Mouse (Mus musculus): Measurements from ENCODE around the gene Pla2g2c.

Gene Pla2g2c

DNA sequence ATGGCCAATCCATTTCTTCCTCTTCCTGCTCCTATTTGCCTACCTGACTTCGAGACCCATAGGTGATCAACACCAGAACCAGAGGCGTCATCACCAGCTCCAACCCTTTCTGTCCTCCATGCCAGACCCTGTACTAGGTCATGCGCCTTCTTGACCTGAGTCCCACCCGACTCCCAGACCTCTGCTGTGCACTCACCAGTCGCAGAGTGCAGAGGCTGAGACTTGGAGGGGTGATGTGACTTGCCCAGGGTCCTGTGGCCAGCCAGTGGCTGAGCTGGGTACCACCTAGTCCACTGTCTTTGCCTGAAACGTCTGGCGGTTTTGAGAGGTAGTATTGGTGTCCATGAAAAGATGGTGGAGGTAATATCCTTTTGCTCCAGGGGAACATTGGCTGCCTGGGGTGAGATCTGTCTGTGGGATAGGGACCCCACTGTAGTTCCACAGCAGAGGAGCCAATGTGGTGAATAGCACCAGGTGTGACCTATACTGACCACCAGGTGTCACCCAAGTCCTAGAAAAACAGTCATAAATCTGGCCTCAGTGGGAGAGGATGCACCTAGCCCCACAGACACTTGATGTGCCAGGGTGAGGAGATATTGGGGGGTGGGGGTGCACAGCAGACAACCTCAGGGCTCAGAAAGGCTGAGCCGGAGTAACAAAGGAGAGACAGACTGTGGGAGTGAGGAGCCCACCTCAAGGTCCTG is 23.9 kb downstream of the Pla2g2c start:
- peak in 1 of 2 experiments; percentile 78 for DNase-seq (ENCODE audit: low spot score in 2 of 2)

DNA sequence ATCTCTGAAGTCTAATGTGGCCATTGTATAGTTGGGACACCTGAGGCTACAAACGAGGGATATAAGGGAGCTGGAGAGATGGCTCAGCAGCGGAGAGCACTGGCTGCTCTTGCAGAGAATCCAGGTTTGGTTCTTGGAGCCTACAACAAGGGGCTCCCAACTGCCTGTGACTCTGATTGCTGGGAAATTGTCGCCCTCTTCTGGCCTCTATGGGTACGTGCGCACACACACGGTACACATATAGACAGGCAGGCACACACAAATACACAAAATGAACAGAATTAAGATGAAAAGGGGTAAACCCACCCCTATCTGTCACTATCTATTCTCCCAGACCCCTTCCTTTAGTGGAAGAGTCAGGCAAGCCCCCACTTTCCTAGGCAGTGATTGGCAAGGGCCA is 28.0 kb downstream of the Pla2g2c start:
- DNase-seq (ENCODE audit: low spot score in 2 of 2), result no peak

DNA sequence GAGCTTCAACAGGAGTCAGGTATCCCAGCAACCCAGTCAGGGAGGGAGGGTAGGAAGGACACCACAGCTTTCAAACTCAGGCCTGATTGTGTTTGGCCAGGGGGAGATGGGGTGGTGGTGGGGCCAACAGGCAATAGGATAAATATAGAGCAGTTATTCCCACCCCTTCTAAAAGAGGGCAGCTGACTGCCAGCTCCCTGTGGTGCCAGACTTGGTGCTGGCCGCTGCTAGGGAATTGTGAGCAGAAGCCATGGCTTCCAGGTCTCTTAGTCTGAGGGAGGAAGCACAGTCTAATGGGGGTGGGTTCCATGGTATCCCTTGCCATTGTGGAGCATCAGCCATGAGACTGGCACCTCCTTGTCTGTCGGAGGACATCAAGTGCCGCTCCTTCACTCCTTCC is 29.0 kb downstream of the Pla2g2c start:
- DNase-seq (ENCODE audit: low spot score in 2 of 2), result no peak

DNA sequence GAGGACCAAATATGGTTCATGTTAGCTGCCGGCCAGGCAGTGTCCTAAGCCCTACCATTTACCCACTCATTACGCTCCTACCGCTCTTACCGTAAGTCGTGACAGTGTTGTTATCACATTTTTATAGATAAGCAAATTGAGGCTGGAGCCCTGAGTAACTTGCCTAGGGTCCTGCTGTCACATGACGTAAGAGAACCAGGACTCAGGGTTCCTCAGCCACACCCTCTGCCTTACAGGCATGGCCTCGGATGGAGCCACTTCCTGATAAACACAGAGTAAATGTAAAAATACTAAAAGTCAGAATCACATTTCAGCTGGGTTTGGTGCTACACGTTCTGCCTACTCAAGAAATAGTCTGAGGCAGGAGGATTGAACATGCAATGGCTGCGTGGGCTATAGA is 29.8 kb downstream of the Pla2g2c start:
- DNase-seq (ENCODE audit: low spot score in 2 of 2), result no peak

DNA sequence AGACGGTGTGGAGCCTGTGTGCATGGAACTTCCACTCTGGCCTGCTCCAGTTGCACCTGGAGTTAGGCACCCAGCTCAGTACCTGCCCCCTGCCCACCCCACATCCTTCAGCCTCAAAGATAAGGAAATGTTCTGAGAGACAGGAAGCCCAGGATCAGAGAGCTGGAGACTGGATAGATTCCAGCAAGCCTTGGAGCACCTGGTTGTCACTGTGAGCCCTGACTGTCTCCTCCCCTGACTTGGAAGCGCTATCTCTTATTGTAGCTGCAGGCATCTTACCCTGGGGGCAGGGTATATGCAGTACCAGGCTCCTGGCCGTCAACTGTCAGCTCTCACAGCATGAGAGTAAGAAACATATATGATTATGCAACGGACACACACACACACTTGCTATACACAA is 30.8 kb downstream of the Pla2g2c start:
- no peak for DNase-seq (ENCODE audit: low spot score in 2 of 2)

DNA sequence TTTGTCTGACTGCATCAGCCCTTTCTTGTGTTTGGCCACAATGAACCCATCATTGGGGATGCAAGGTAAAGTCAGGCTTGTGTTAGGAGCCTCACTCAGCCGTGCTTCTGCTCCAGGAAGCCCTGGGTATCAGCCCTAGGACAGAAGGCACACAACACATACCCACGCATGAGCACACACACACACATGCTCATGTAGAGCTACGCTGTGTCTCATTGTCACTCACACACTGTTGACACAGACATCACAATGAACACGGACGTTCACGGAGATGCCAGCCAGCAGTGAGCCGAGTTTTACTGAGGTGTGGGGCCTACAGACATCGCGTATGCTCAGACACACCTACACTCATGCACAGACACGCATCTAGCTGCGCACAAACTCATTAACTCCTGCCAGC is 31.4 kb downstream of the Pla2g2c start:
- DNase-seq (ENCODE audit: low spot score in 2 of 2), result no peak

DNA sequence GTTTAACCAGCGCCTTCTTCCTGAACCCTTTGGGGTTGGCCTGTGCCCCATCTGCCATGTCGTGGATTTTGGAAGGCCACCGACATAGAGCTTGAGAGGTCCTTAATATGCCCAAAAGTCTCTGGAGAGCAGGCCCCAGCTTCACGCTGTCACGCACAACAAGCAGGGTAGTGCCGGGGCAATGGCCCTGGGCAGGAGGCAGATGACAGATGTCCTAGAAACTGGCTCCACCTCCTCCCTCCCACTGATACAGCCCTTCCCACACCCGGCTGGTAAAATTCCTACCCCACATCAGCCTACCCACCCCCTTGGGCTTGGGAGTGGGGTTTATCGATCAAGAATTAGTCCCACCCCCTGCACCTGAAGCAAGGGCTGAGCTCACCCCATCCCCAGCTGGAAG is 32.8 kb downstream of the Pla2g2c start, which contains the start of gene Pla2g2f:
Pla2g2f (minus strand) TSS at position 211 of the 400 bp plus-strand sequence.
- no peak for DNase-seq (ENCODE audit: low spot score in 2 of 2)

DNA sequence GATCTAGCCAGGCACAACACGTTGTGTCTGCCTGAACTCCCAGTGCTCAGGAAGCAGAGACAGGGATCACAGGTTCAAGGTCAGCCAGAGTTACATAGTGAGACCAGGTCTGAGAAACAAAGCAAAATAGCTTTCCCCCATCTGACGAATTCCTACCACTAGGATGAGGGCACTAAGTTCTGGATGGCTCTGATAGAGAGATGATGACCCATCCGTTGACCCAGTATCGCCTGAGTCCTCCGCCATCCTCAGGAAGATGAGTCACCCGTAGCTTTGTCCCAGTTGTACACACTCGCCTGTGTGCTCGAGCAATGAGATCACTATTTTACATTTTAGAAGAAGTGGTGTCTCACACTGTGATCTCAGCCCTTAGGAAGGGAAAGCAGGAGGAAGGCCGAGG is 37.7 kb downstream of the Pla2g2c start:
- DNase-seq (ENCODE audit: low spot score in 2 of 2), result no peak

DNA sequence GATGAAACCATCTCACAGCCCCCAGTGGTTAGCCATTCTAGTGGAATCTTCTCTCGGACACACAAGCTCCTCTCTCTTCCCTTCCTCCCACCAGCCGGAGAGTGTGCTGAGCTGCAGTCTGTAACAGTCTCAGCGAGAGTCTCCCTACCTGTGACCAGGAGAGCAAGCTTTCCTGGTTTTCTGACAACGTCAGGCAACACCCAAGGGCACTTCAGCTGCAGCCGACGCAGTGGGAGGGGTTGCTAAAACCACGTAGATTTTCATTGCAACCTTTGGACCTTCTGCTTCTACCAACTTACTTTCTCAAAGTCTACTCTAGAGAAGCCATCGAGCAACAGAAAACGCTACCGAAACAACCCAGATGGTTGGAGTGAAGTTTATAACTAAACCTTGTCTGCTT is 47.4 kb downstream of the Pla2g2c start:
- no peak for DNase-seq (ENCODE audit: low spot score in 2 of 2)

DNA sequence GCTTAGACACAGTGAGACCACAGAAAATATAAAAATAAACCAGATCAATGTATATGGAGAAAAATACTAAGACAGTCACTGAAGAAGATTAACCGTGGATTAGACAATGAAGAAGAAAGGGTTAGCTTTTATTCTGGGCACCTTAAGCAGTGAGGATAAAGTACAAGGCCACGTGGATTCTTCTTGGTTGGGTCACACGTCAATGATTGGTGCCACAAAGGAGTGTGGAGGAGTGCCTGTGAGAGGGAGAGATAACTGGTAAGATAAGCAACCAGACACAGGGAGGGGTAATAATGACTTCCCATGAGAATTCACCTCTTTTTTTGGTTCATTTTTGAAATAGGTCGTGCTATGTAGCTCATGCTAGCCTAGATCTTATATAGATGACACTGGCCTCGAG is 47.8 kb downstream of the Pla2g2c start:
- no peak for DNase-seq (ENCODE audit: low spot score in 2 of 2)

DNA sequence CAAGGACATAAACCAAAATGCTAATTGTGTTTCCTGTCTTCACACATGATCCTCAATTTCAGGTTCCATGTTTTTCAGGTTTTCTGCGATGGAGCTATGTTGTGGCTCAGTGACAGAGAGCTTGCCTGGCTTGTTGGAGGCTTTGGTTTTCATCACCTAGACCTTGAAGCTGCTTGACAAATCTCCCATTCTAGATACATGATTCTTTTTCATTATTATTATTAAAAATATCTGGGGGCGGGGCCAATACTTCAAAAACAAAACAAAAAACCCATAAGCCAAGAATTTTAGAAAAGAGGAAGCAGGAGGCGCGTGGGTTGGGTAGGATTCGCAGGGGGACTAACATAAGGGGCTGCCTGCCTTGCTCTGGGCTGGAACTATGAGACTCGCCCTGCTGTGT is 50.8 kb downstream of the Pla2g2c start, which contains the start of gene Pla2g2d:
Pla2g2d (plus strand) TSS at position 301 of the 400 bp plus-strand sequence.
- DNase-seq (ENCODE audit: low spot score in 2 of 2), result no peak

DNA sequence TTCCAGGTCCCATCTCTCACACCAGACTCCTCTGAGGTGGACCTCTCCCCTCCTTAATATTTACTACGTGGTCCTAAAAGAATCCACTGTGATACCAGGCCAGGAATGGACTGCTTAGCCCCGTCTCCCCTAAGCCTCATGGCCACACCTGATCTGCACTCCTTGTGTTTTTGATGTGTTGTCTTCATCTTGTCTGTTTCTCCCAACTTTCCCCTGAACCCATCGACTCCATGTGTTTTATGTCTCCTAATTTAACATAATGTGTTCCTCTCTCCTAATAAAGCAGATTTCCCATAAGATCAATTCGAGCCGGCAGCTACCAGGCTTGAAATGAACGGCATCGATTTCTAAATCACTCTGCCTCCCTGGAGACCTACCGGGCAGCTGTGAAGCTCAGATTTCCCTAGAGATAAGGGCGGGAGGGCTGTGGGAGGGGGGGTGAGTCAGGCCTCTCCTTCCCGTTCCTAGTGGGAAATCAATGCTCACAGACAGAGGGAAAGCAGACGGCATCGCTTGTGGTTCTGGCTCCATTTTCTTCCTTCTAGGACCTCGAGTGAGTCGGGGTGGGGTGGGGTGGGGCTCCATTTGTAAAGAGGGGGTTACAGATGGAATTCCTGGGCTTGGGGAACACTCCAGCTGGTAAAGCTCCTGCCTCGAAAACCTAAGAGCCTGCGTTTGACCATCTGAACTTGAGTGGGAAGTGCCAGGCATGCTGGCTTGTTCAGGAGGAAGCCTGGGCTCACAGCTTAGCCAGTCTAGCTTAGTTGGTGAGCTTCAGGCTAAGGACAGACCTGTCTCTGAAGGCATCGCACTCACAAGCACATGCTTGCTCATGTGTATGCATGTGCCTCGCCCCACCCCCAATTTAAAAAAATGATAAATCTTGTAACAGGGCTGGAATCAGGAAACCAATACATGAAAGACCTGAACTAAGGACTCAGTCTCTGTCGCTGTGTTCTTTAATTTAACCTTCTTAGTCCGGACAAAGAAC is 53.1 kb downstream of the Pla2g2c start:
- DNase-seq (ENCODE audit: low spot score in 2 of 2), result no peak

DNA sequence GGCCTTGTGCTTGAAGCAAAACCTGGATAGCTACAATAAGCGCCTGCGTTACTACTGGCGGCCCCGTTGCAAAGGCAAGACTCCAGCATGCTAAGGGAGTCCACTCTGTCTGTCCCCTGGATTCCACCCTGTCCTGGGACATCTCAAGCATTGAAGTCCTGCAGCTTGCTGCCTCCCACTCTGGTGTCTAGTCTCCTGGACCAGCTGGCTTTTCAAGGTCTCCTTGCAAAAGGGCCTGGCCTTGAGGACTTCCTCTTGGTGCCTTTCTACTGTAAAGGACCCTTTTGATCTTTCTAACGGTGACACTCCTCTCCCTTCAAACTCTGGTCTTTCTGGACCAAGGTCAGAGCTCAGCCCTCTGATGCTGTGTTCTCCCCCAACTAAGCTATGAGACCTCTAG is 55.7 kb downstream of the Pla2g2c start:
- no peak for DNase-seq (ENCODE audit: low spot score in 2 of 2)

DNA sequence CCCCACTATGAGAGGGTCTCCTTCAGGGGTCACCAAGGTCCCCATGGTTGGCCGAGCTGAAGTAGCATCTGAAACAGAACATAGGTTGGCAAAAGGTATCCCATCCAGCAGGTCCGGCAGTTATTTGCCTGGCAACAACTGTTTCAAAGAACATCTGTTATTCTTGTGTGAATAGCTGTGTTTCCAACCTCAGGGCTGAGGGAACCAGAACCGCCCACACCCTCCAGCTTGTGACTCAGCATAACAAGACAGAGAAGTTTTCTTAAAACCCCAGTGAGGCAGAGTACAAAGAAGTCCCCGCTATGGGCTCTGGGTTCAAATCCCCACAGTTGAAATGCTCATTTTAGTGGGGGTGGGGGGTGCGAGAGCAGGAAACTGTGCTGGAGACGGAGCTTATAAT is 57.5 kb downstream of the Pla2g2c start:
- DNase-seq (ENCODE audit: low spot score in 2 of 2), result peak; percentile 61 to 77

DNA sequence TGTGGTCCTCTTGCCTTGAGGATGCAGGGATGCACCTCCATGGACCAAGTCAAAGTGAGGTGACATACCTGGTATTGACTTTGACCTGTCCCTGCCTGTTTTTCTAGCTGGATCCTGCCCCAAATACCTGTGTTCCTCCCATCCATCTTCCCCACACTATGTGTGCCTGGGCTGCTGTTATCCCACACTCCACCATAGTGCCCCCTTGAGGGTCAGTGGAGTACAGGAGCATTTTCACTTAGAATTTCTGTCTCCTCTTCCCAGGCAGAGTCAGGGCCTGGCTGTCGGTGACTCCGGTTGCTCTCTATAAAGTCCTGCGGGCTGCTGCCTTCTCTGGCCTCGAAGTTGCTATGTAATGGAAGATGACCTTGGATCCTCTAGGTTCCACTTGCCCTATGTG is 61.1 kb downstream of the Pla2g2c start:
- DNase-seq (ENCODE audit: low spot score in 2 of 2), result no peak

DNA sequence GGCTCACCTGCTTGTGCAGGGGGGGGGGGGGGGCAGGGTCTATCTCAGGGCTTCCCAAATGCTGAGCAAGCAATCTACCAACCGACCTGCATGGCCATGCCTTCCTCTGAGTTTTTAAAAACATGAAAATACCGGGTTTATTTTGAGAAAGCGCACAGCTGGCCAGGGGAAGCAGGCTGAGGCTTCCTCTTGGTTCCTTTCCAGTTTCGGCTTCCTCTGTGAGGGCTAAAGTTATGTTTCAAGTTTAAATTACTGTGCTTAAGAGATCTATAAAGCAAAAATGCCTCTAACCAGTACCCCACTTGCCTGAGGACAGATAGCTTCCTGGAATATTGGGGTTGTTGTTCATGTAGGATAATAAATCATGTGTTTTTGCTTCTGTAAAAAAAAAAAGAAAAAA is 61.5 kb downstream of the Pla2g2c start:
- DNase-seq (ENCODE audit: low spot score in 2 of 2), result no peak

DNA sequence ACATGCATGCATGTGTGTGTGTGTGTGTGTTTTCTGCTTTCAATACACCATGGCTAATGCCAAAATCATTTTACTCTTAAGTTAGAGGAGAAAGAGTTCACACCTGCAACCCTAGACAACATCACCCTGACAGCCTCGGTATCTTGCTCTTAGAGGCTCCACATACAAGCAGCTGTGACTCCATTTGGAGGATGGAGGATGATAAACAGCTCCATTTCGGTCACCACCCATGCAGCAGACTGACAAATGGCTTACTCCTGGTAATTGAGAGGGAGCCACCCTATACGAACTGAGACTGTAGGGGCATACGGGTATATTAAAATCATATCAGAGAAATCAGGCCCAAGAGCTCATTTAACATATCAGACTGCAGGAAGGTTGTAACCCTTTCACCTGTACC is 63.8 kb downstream of the Pla2g2c start:
- DNase-seq (ENCODE audit: low spot score in 2 of 2), result no peak

DNA sequence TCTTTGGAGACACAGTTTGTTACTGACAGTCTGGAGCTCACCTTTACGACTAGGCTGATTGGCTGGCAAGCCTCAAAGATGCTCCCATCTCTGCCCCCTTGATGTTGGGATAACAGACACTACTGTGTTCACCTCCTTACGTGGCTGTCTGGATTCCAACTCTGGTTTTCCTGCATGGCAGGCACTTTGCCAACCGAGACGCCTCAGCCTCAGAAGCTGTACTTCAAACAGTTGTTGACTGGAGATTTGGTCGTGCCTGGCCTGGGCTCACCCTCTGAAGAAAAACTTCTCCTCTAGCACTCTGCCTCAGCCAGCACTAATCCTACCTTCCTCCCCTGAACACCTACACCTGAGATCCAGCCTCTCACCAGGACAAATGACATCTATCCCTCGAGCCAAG is 66.9 kb downstream of the Pla2g2c start:
- DNase-seq (ENCODE audit: low spot score in 2 of 2), result no peak

DNA sequence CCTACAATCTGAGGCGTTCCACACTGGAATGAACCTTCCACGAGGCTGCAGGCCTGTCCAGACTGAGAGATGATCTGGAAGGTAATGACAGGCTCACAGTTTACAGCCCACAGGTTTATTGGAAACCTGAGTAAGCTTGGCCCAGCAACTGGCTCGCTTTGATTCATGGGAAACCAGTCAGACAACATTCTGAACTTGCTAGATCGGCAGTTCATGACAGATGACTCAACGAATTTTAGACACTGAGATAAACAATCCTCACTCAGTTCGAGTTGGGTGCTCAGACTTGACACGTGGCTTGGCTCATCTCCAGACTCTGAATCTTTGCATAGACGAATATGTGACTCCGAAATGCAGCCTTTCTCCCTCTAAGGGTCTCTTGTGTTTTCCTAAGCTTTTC is 68.0 kb downstream of the Pla2g2c start:
- DNase-seq (ENCODE audit: low spot score in 2 of 2), result no peak

DNA sequence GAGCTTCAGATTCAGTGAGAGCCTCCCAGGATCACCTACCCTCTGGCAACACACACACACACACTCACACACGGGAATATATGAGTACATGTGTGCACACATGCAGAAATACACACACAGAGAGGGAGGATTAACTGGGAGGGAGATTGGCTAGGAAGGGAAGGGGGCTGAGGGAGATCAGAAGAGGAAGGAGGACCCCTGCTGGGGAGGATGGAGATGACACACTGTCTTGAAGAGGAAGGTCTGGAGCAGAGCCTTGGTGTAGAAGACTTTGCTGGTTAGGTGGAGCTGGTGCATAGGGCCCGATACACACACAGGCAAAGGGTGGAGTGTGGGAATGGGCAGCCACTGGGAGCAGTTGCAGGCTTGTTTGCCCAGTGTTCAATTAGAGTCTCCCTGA is 68.7 kb downstream of the Pla2g2c start:
- DNase-seq (ENCODE audit: low spot score in 2 of 2), result peak; percentile 63 to 76

DNA sequence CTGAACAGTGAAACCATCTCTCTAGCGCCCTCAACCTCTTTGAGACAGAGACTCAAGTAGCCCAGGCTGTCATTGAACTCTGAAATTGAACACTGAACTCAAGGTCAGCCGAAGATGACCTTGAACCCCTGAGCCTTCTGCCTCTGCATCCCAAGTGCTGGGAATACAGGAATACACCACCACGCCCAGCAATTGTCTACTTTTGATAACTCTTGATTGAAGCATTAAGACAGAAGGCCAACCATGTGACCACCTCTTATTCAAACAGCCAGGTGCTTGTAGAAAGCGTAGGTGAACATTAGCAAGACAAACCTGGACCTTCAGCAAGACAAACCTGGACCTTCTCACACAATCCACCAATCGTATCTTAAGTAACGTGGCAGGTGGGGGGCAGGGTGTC is 69.8 kb downstream of the Pla2g2c start:
- DNase-seq (ENCODE audit: low spot score in 2 of 2), result no peak
